Mouse (Mus musculus): ENCODE measurements around the gene Agrp.

- TF ChIP-seq MAFK (IDR thresholded peaks at IDR 0.05; ENCODE audit: insufficient read depth, low read depth, low read length) (no peak), ZC3H11A (IDR thresholded peaks at IDR 0.05; ENCODE audit: borderline replicate concordance, low read depth, low read length) (no peak), ZNF384 (IDR thresholded peaks at IDR 0.05; ENCODE audit: low read depth, low read length) (no peak), HCFC1 (IDR thresholded peaks at IDR 0.05; ENCODE audit: borderline replicate concordance, insufficient read depth, low read length) (no peak), CHD2 (IDR thresholded peaks at IDR 0.05; ENCODE audit: low read depth, low read length) (no peak)
Observed at GRCm38 (mm10) chr8:105657641-105658040, 20.4 kb upstream of the Agrp start.

All from ES-E14 (cell line).